Mouse (Mus musculus) midbrain, embryonic 13.5 days (tissue): ENCODE results near the gene Ebf3. TPM values are rescaled to one million over a fixed set of nuclear protein-coding genes. Genes with fewer than 3 reads are reported as not detected.

Source experiments
- ATAC-seq: fragments of 200-750 bp; cut with Nextera tagmentation; 2 replicates; pipeline ENCODE4 v1.8.0; 2017; ENCODE audit warnings: mild to moderate bottlenecking, moderate TSS enrichment, moderate library complexity
- H3K27ac ChIP-seq: fragments of 300-500 bp; sonication (generic); 2 replicates; pipeline ENCODE4 v1.5.1; 2015; ENCODE audit warnings: inconsistent platforms, mild to moderate bottlenecking, moderate library complexity
- H3K27me3 ChIP-seq: fragments of 300-500 bp; sonication (generic); 2 replicates; pipeline ENCODE4 v1.6.1; 2015; ENCODE audit warnings: mild to moderate bottlenecking, inconsistent platforms
- H3K36me3 ChIP-seq: fragments of 300-500 bp; sonication (generic); 2 replicates; pipeline ENCODE4 v1.6.1; 2015; ENCODE audit warnings: mild to moderate bottlenecking, inconsistent platforms
- H3K4me1 ChIP-seq: fragments of 300-500 bp; sonication (generic); replicated peaks from 2 replicates; pipeline ENCODE4 v1.6.1; 2015; ENCODE audit warnings: inconsistent platforms
- H3K4me2 ChIP-seq: fragments of 300-500 bp; sonication (generic); replicated peaks from 2 replicates; pipeline ENCODE4 v1.6.1; 2015; ENCODE audit warnings: moderate library complexity, mild to moderate bottlenecking, inconsistent platforms
- H3K4me3 ChIP-seq: fragments of 300-500 bp; sonication (generic); replicated peaks from 2 replicates; pipeline ENCODE4 v1.5.1; 2015; ENCODE audit warnings: mild to moderate bottlenecking, inconsistent platforms
- H3K9ac ChIP-seq: fragments of 300-500 bp; sonication (generic); replicated peaks from 2 replicates; pipeline ENCODE4 v1.6.1; 2015; ENCODE audit warnings: mild to moderate bottlenecking, inconsistent platforms
- H3K9me3 ChIP-seq: fragments of 300-500 bp; sonication (generic); 2 replicates; pipeline ENCODE4 v1.6.1; 2016; ENCODE audit warnings: mild to moderate bottlenecking, inconsistent platforms
- WGBS: fragments of 180-500 bp; shearing (Covaris S2); methylation state at CpG from one replicate; pipeline ENCODE4 v1.1.7; 2015; 5-methylcytosine and 5-hydroxymethylcytosine counted together
- polyA plus RNA-seq: library from polyadenylated mRNA; unstranded; fragments of >200 nt; fragmentation: Nextera tagmentation; extraction: Ambion mirVana; gene quantifications from 2 replicates; pipeline ENCODE4 v1.2.1, GENCODE M21; 2015

The Ebf3 gene
- polyA plus RNA-seq, 1 experiment from 2014 or later = 18.2 TPM

DNA sequence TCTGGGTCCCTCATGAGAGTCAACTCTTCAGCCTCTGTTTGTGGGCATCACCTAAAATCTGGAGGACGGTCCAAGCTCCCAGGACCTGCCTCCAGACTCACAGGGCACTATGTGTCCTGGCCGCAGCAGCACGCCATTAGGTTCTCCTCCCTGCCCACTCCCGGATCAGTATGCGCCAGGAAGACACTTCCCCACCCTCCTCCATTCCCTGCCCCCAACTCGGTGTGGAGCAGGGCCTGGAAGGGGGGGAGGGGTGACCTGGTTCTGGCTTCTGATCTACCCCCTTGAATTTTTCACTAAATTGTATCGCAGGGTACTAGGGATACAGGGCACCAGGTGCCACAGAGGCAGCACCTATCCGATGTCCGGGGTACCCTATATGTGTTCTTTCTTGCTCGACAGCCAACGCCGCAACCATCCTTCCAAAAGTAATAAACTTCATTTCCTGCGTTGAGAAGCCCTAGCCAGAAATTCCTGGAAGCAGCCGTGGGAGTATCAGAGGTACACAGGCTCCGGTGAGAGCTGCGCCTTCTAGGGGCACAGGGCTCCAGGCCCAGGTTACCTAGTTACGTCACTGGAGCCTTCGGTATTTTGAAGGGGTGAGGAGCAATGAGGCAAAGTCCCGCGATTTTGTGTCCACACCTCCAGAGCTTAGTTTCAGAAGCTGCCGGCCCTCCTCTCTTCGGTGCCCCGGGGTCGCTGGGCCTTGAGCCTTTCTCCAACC is 3.6 kb upstream of the Ebf3 start:
- Histone ChIP-seq H3K4me2 (peak overlapping the region; percentile 77), H3K27me3 (peaks cover 75% of the 10 kb centered on the region), H3K4me3 (peak overlapping the region; percentile 78), H3K9me3 (no peaks in the 10 kb centered on the region), H3K9ac (peak overlapping the region; percentile 87), H3K4me1 (peaks cover 80% of the 10 kb centered on the region), H3K36me3 (no peaks in the 10 kb centered on the region), H3K27ac (peak overlapping the region; percentile 98)
- ATAC-seq = no peak
- under 1% methylated on average over 24 of the region's 24 CpGs for WGBS

GRCm38 (mm10) chr7:137316926-137317658 is 2.8 kb upstream of the Ebf3 start:
- Histone ChIP-seq H3K4me2 (peak overlapping the region; percentile 77), H3K9me3 (no peaks in the 10 kb centered on the region), H3K27me3 (peaks cover 67% of the 10 kb centered on the region), H3K27ac (peak overlapping the region; percentile 98), H3K4me3 (peak overlapping the region; percentile 78), H3K9ac (peak overlapping the region; percentile 87), H3K36me3 (no peaks in the 10 kb centered on the region), H3K4me1 (peaks cover 77% of the 10 kb centered on the region)
- 1% methylated on average over 39 of the region's 39 CpGs for WGBS
- peak; percentile 24 for ATAC-seq

GRCm38 (mm10) chr7:137316181-137316925 is 2.1 kb upstream of the Ebf3 start:
- WGBS = 0% methylated on average over 20 of the region's 20 CpGs
- Histone ChIP-seq H3K4me2 (peak overlapping the region; percentile 77), H3K4me1 (peaks cover 76% of the 10 kb centered on the region), H3K9ac (peak overlapping the region; percentile 87), H3K27me3 (peaks cover 64% of the 10 kb centered on the region), H3K9me3 (no peaks in the 10 kb centered on the region), H3K36me3 (no peaks in the 10 kb centered on the region), H3K4me3 (peak overlapping the region; percentile 78), H3K27ac (peak overlapping the region; percentile 98)
- ATAC-seq = no peak

GRCm38 (mm10) chr7:137315544-137315940 is 1.3 kb upstream of the Ebf3 start:
- Histone ChIP-seq H3K4me3 (peak overlapping the region; percentile 78), H3K9ac (peak overlapping the region; percentile 87), H3K27ac (peak overlapping the region; percentile 98)

DNA sequence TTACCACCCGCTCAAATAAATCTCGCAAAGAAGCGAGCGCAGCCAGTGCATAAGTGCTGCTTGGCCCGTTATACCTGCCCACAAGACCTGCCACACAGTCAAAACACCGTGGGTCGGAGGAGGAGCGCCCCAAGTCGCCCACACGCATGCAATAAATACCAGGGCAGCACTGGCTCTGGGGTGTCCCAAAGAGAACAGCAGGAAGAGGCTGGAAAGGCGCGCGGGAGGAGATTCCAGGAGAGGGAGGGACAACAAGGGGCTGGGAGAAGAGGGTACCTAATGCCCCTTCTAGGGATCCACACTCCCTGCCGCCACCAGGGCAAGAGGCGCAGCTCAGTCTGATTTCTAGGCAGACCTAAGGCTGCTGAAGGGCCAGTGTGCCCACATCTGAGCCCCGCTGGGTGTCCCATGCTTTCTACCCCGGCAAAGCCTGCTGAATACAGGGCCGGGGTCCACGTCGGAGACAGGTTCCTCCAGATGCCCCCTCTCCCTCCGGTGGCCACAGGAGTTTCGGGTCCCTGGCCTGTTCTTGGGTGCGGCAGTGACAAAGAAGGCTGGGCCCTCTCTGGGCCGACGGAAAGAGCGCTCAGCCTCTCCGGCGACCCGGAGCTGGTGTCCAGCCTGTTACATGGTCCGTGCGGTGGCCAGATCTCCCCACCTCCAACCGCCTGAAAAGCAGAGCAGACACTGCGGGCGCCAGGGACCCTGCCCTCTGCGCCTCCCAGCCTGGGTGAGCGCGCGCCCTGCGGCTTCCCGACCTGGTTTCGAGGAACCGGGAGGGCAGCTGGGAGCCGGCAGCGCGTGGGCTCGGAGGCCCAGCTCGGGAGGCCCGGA is 682 bp upstream of the Ebf3 start:
- Histone ChIP-seq H3K27ac (peak overlapping the region; percentile 98), H3K4me3 (peak overlapping the region; percentile 78), H3K4me1 (peaks cover 77% of the 10 kb centered on the region), H3K4me2 (peak overlapping the region; percentile 77), H3K36me3 (no peaks in the 10 kb centered on the region), H3K9me3 (no peaks in the 10 kb centered on the region), H3K27me3 (peaks cover 51% of the 10 kb centered on the region), H3K9ac (peak overlapping the region; percentile 87)
- under 1% methylated on average over 48 of the region's 48 CpGs for WGBS
- peak; percentile 27 for ATAC-seq

More at GRCm38 (mm10) chr7:137315544-137315940, 1.3 kb upstream of the Ebf3 start:
- no peaks in the 10 kb centered on the region for H3K9me3 ChIP-seq
- 1% methylated on average over 19 of the region's 19 CpGs for WGBS
- peaks cover 76% of the 10 kb centered on the region for H3K4me1 ChIP-seq
- peaks cover 57% of the 10 kb centered on the region for H3K27me3 ChIP-seq
- H3K4me2 ChIP-seq = peak overlapping the region; percentile 77
- ATAC-seq = no peak
- H3K36me3 ChIP-seq = no peaks in the 10 kb centered on the region

GRCm38 (mm10) chr7:137313183-137313903 is 902 bp downstream of the Ebf3 start:
- peak overlapping the region; percentile 77 for H3K4me2 ChIP-seq
- peak overlapping the region; percentile 98 for H3K27ac ChIP-seq
- H3K9me3 ChIP-seq = no peaks in the 10 kb centered on the region
- H3K27me3 ChIP-seq = peaks cover 45% of the 10 kb centered on the region
- H3K4me1 ChIP-seq = peaks cover 77% of the 10 kb centered on the region
- under 1% methylated on average over 77 of the region's 79 CpGs for WGBS
- 0 out of 2 replicates have a peak, but pooled peaks cover 2% of the 10 kb centered on the region for H3K36me3 ChIP-seq
- peak overlapping the region; percentile 87 for H3K9ac ChIP-seq
- H3K4me3 ChIP-seq = peak overlapping the region; percentile 78
- ATAC-seq = no peak

DNA sequence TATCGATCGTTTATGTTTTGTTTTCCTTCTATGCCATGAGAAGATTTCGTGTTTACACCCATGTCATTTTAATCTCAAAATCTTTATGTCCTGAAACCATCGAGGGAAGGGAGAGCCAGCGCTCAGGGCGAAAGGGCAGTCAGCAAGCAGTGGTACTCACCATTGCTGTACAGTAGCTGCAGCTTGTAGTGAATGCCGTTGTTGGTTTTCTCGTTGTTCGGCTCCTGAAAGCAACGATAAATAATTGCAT is 1.4 kb downstream of the Ebf3 start:
- no peak for ATAC-seq

DNA sequence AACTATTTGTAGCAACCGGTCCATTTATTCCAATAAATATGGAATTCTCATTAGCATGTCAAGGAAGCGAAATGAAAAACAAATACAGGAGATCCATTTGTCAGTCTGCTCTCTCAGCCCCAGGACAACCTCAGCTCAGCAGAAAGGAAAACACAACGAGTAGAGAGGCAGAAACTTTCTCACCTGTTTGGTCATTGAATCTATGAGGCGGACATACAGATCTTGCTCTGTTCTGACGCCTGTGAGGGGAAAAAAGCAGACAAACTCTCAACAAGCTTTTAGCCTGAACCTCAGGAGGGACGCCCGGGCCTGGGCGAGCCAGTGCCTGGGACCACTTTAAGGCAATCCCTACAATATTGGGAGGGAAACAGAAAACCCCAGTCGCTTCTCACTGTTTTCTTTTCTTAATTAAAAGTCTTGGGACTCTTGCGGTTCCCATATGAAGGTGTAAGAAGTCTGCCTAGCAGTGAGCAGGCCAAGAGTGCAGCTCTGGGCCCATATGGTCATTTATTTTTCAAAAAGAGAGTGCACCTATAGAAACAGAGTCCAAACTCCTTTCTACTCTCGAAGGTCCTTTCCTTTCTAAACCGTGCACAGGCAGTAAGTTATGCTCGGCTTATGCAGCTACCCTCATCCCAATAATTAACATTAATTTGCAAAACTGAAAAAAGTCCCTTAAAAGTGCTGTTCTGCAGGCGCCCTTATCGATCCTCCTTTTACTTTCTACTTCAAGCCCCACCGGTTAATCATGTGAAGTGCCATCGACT is 1.9 kb downstream of the Ebf3 start:
- under 1% methylated on average over 17 of the region's 17 CpGs for WGBS
- Histone ChIP-seq H3K9me3 (no peaks in the 10 kb centered on the region), H3K27me3 (peaks cover 39% of the 10 kb centered on the region), H3K27ac (peak overlapping the region; percentile 98), H3K36me3 (0 out of 2 replicates have a peak, but pooled peaks cover 2% of the 10 kb centered on the region), H3K9ac (peak overlapping the region; percentile 87), H3K4me1 (peaks cover 69% of the 10 kb centered on the region), H3K4me3 (peak overlapping the region; percentile 78), H3K4me2 (peak overlapping the region; percentile 77)
- ATAC-seq = no peak

More for the DNA sequence above, 1.4 kb downstream of the Ebf3 start:
- Histone ChIP-seq H3K4me1 (peaks cover 74% of the 10 kb centered on the region), H3K4me3 (peak overlapping the region; percentile 78), H3K9me3 (no peaks in the 10 kb centered on the region), H3K27me3 (peaks cover 41% of the 10 kb centered on the region), H3K27ac (peak overlapping the region; percentile 98), H3K36me3 (0 out of 2 replicates have a peak, but pooled peaks cover 2% of the 10 kb centered on the region), H3K4me2 (peak overlapping the region; percentile 77), H3K9ac (peak overlapping the region; percentile 87)
- under 1% methylated on average over 10 of the region's 10 CpGs for WGBS

GRCm38 (mm10) chr7:137311341-137312110 is 2.7 kb downstream of the Ebf3 start:
- Histone ChIP-seq H3K27ac (peak overlapping the region; percentile 98), H3K4me1 (peaks cover 67% of the 10 kb centered on the region), H3K9me3 (no peaks in the 10 kb centered on the region), H3K36me3 (0 out of 2 replicates have a peak, but pooled peaks cover 2% of the 10 kb centered on the region), H3K4me2 (peak overlapping the region; percentile 77), H3K27me3 (peaks cover 40% of the 10 kb centered on the region), H3K4me3 (peak overlapping the region; percentile 78), H3K9ac (peak overlapping the region; percentile 87)
- WGBS = 4% methylated on average over 8 of the region's 8 CpGs
- ATAC-seq = no peak

GRCm38 (mm10) chr7:137310876-137311275 is 3.4 kb downstream of the Ebf3 start:
- H3K4me2 ChIP-seq = peak overlapping the region; percentile 77

More at GRCm38 (mm10) chr7:137310876-137311275, 3.4 kb downstream of the Ebf3 start:
- Histone ChIP-seq H3K4me3 (peak overlapping the region; percentile 78), H3K27ac (peak overlapping the region; percentile 98), H3K4me1 (peaks cover 67% of the 10 kb centered on the region), H3K36me3 (0 out of 2 replicates have a peak, but pooled peaks cover 2% of the 10 kb centered on the region), H3K27me3 (peaks cover 36% of the 10 kb centered on the region), H3K9ac (peak overlapping the region; percentile 87), H3K9me3 (no peaks in the 10 kb centered on the region)
- no peak for ATAC-seq
- under 1% methylated on average over 11 of the region's 11 CpGs for WGBS
